Comparison of ENCODE assay signal across 18 mouse cellular contexts in genomic region chr6:126981539-126982234, GRCm38 (mm10). TPM values are rescaled to one million over a fixed set of nuclear protein-coding genes. Genes with fewer than 3 reads are reported as not detected.
DNase-seq lines count a peak whose midpoint lies in the region; ATAC-seq and TF ChIP-seq lines count a peak whose summit lies in the region.
"Had no signal": no experiment of that assay in that cellular context is flagged by ENCODE, and none has a peak within 500 bp of the region (broad histone marks: within the 10 kb centered on the region; RNA-seq: fewer than 3 reads in every experiment).

No protein-coding gene starts in this region.

- no peaks in the 10 kb centered on the region for H3K27me3 ChIP-seq in lung, embryonic 14.5 days (ENCODE audit: insufficient read depth, low read length)
- H3K27me3 ChIP-seq in megakaryocyte, embryonic 14.5 days (replicated peaks) = no peaks in the 10 kb centered on the region
- H3K27me3 ChIP-seq: limb, embryonic 15.5 days; midbrain, embryonic 13.5 days; neural tube, embryonic 12.5 days had no signal

- no peaks in the 10 kb centered on the region for H3K4me1 ChIP-seq in lung, embryonic 14.5 days (ENCODE audit: insufficient read depth)
- peaks cover 86% of the 10 kb centered on the region for H3K4me1 ChIP-seq in megakaryocyte, embryonic 14.5 days
- H3K4me1 ChIP-seq: limb, embryonic 15.5 days; midbrain, embryonic 13.5 days; neural tube, embryonic 12.5 days had no signal

- no peak overlapping the region for H3K27ac ChIP-seq in lung, embryonic 14.5 days (ENCODE audit: low read depth)
- H3K27ac ChIP-seq: limb, embryonic 15.5 days; midbrain, embryonic 13.5 days; neural tube, embryonic 12.5 days had no signal

- WGBS in lung, embryonic 14.5 days = 36% methylated on average over 5 of the region's 5 CpGs

- TF ChIP-seq CTCF in lung, embryonic 14.5 days (IDR thresholded peaks at IDR 0.05; ENCODE audit: low read depth) = no peak

- no peak; the same call in 1 of the 2 replicates for ATAC-seq in lung, embryonic 14.5 days (ENCODE audit: insufficient read depth)
- ATAC-seq in hematopoietic stem cell, adult 5-6 weeks (replicated peaks in 1 of 2; ENCODE audit: insufficient read depth in 1 of 2, low FRiP score in 2 of 2, low TSS enrichment in 1 of 2, low read depth in 1 of 2, poor library complexity in 2 of 2, severe bottlenecking in 2 of 2) = peak; percentile 37 to 48; a peak in 1 of 4 replicates
- ATAC-seq: activated CD4-positive, CD25-positive, alpha-beta regulatory T cell, adult 4 months; inflammation-experienced regulatory T-cells, adult 6 months; midbrain, embryonic 13.5 days had no signal

- H3K4me2 ChIP-seq in lung, embryonic 14.5 days = no peak overlapping the region
- H3K4me2 ChIP-seq: limb, embryonic 15.5 days; midbrain, embryonic 13.5 days; neural tube, embryonic 12.5 days had no signal

- H3K9ac ChIP-seq in lung, embryonic 14.5 days = no peak overlapping the region
- H3K9ac ChIP-seq: limb, embryonic 15.5 days; midbrain, embryonic 13.5 days; neural tube, embryonic 12.5 days had no signal

- DNase-seq in adrenal gland, postnatal 14 days = peak; percentile 5
- DNase-seq in adrenal gland, postnatal 25 days = no peak
- peak; percentile 46 for DNase-seq in lung, embryonic 14.5 days
- DNase-seq in lung, postnatal 25 days (ENCODE audit: low spot score) = no peak
- DNase-seq in testis, postnatal 14 days (ENCODE audit: low spot score) = no peak
- no peak for DNase-seq in B cell, adult 2 months
- DNase-seq: cerebellum, postnatal 25 days; retina, postnatal 1 day had no signal

- no peak overlapping the region for H3K4me3 ChIP-seq in lung, embryonic 14.5 days (ENCODE audit: low read depth, low read length)
- H3K4me3 ChIP-seq in megakaryocyte, embryonic 14.5 days (replicated peaks) = peak overlapping the region; percentile 47
- H3K4me3 ChIP-seq: limb, embryonic 15.5 days; midbrain, embryonic 13.5 days; neural tube, embryonic 12.5 days had no signal

- no peaks in the 10 kb centered on the region for H3K36me3 ChIP-seq in lung, embryonic 14.5 days (ENCODE audit: insufficient read depth)
- peaks cover 39% of the 10 kb centered on the region for H3K36me3 ChIP-seq in megakaryocyte, embryonic 14.5 days (replicated peaks; ENCODE audit: low read length)
- H3K36me3 ChIP-seq: limb, embryonic 15.5 days; neural tube, embryonic 12.5 days had no signal

- no peaks in the 10 kb centered on the region for H3K9me3 ChIP-seq in lung, embryonic 14.5 days (ENCODE audit: low read depth, low read length)
- H3K9me3 ChIP-seq in megakaryocyte, embryonic 14.5 days = peaks cover 3% of the 10 kb centered on the region; the same call in 1 of the 2 replicates
- H3K9me3 ChIP-seq: limb, embryonic 15.5 days; midbrain, embryonic 13.5 days; neural tube, embryonic 12.5 days had no signal

RNA-seq across cellular contexts. Expression of gene Fgf6, which starts 33.7 kb away (rescaled TPM):
- not detected in 2 replicates for total RNA-seq in adrenal gland, postnatal 14 days (2021)
- total RNA-seq in adrenal gland, postnatal 25 days (2021) = not detected in 2 replicates
- polyA plus RNA-seq in lung, embryonic 14.5 days (2014; fragmentation: Nextera tagmentation; extraction: Ambion mirVana) = not detected in 2 replicates
- not detected in 2 replicates for total RNA-seq in hematopoietic stem cell, adult 5-6 weeks (2017)
- 0.02 TPM in 1 of 2 replicates, not detected in the other for polyA plus RNA-seq in megakaryocyte, embryonic 14.5 days (2012; ENCODE audit: insufficient read depth, low replicate concordance)
- polyA plus RNA-seq: activated CD4-positive, CD25-positive, alpha-beta regulatory T cell, adult 4 months; brain, embryonic 14.5 days; gonadal fat pad, adult 2 months; inflammation-experienced regulatory T-cells, adult 6 months; midbrain, embryonic 13.5 days; spleen, adult 2 months had no signal

RNA-seq across cellular contexts. Expression of gene D6Wsu163e, which starts 41.9 kb away (rescaled TPM):
- 19.0 and 22.3 TPM in 2 replicates for total RNA-seq in adrenal gland, postnatal 14 days (2021)
- total RNA-seq in adrenal gland, postnatal 25 days (2021) = 24.7 and 25.1 TPM in 2 replicates
- 15.6 and 16.7 TPM in 2 replicates for polyA plus RNA-seq in lung, embryonic 14.5 days (2014; fragmentation: Nextera tagmentation; extraction: Ambion mirVana)
- total RNA-seq in hematopoietic stem cell, adult 5-6 weeks (2017) = 26.1 and 53.5 TPM in 2 replicates
- 1.0 TPM in 1 of 2 replicates, not detected in the other for polyA plus RNA-seq in megakaryocyte, embryonic 14.5 days (2012; ENCODE audit: insufficient read depth, low replicate concordance)

RNA-seq across cellular contexts. Expression of gene Rad51ap1, which starts 42.3 kb away (rescaled TPM):
- total RNA-seq in adrenal gland, postnatal 14 days (2021) = 8.3 and 10.4 TPM in 2 replicates
- total RNA-seq in adrenal gland, postnatal 25 days (2021) = 3.7 and 5.9 TPM in 2 replicates
- 79.8 and 85.6 TPM in 2 replicates for polyA plus RNA-seq in lung, embryonic 14.5 days (2014; fragmentation: Nextera tagmentation; extraction: Ambion mirVana)
- total RNA-seq in hematopoietic stem cell, adult 5-6 weeks (2017) = 112 and 143 TPM in 2 replicates
- 7.2 and 10.9 TPM in 2 replicates for polyA plus RNA-seq in megakaryocyte, embryonic 14.5 days (2012; ENCODE audit: insufficient read depth, low replicate concordance)

Comparison
In these comparisons a context has a peak if more than half of its experiments do, and no peak if none do; other contexts are left out.
1. DNase-seq: peak in adrenal gland, postnatal 14 days (single experiment) and lung, embryonic 14.5 days (single experiment); none in adrenal gland, postnatal 25 days (single experiment), lung, postnatal 25 days (single experiment), testis, postnatal 14 days (single experiment) and B cell, adult 2 months (0 of 2).